Mouse (Mus musculus): Measurements from ENCODE around the gene Elk3.

Elk3 gene

GRCm38 (mm10) chr10:93328321-93328720 is 17.4 kb upstream of the Elk3 start:
- no peak for DNase-seq

DNA sequence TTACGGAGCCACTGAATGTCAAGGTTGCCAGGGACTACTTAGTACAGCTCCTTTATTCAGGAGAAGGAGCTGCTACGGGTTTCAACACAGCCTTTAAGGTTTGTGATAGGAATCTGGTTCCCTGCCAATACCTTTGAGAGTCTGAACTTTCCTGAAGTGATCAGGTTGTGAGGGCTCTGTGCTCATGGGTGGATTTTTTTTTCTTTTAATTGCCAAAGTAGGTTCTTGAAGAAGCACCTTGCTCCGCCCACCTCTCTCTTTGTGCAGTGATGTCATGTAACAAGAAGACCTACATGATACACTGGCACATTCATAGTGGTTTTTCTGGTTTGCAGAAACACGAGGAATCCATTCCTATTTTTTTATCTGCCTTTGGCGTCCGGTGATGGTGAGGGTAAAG is 16.3 kb upstream of the Elk3 start:
- DNase-seq, result no peak

- no peak for DNase-seq
These were observed 15.8 kb upstream of the Elk3 start for GRCm38 (mm10) chr10:93326741-93327100.

DNA sequence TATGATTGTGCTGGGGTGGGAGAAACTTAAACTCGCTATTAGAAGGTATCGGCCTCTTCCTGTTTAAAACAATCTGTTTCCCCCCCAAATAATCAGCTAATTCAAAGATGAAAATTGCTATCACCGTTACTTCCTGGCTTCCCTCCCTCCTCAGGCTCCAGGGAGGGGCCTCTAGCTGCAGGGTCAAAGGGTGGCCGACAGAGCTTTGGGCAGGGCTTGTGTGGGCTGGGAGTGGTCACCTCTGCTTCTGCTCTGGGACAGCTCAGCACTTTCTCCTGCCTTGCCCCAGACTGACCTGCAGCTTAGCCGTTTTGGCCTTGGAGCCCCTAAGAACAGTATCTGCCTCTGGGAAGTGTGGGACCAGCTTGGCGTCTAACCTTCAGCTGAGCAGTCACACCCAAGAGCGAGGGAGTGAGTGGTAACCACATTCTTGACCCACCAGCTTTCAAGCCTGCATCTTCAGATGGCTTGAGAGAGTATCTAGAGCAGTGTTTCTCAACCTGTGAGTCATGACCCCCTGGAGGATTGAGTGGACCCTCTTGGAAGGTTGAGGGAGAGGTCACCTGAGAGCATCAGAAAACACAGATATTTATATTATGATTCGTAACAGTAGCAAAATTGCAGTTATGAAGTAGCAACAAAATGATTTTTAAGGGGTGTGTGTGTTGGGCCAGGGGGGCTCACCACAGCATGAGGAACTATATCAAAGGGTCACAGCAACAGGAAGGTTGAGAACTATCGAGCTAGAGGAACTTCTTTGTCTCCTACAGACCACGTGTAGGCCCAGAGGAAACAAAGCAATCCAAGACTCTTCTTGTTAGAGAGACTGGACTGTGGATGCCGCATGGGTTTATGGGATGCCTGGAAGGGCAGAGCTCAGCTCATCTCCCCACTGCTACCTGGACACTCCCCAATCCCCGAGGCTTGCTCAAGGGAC is 15.1 kb upstream of the Elk3 start:
- DNase-seq, result no peak

DNA sequence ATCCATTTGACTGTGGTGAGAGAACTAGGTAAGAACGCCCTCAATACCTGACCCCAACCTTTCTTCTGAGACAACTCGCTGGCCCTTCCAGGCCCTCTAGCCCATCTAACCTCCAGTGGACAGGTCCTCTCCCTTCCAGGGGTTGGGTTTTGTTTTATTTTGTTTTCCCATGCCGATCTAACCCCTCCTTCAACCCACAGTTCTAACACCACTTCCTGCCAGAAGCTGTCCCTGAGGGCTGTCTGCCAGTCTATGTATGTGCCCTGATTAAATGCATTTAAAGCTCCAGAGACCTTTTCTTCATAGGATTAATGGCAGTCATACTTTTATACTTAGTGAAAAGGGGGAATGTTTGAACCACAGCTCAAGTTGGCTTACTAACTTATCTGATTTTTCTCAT is 14.4 kb upstream of the Elk3 start:
- no peak for DNase-seq

- no peak for DNase-seq
These were observed 13.5 kb upstream of the Elk3 start for GRCm38 (mm10) chr10:93324438-93324837.

DNA sequence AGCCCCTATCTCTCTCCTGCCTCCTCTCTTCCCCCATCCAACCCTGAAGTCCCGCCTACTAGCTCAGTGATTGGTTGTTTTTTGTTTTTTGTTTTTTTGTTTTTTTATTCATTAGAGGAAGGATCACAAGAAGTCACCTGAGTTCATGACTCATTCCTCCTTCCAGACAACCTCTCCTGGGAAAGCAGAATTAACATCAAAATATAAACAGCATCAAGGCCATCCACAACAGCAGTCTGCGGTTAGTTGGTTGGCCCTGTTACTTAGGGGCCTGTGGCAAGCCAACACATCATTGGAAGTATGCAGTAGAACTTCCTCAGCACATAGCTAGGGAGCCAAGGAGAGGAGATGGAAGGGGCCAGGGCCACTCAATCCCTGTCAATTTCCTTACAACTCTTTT is 12.7 kb upstream of the Elk3 start:
- DNase-seq, result no peak

DNA sequence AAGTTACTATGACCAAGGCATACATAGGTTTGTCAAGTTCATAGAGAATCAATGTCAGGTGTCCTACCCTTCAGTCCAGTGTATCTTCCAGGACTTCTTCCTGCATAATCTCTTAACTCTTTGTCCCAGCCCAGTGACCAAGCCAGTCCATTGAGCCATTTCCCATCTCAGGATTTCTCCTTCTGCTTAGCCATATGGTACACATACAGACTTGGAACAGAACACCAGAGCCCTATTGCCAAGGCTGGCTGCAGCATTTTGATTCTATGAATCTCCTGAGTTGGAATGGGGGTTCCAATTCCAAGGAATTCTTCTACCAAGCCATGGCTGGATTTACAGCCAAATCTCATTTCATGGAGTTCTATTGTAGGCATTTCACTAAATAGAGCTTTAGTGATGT is 10.8 kb upstream of the Elk3 start:
- DNase-seq, result peak; percentile 51

GRCm38 (mm10) chr10:93320148-93320547 is 9.2 kb upstream of the Elk3 start:
- DNase-seq, result no peak

- no peak for DNase-seq
These were observed 8.7 kb upstream of the Elk3 start for GRCm38 (mm10) chr10:93319526-93320063.

- DNase-seq, result no peak
These were observed 6.0 kb upstream of the Elk3 start for GRCm38 (mm10) chr10:93316909-93317308.

- no peak for DNase-seq
These were observed 641 bp upstream of the Elk3 start for GRCm38 (mm10) chr10:93311576-93311975.

DNA sequence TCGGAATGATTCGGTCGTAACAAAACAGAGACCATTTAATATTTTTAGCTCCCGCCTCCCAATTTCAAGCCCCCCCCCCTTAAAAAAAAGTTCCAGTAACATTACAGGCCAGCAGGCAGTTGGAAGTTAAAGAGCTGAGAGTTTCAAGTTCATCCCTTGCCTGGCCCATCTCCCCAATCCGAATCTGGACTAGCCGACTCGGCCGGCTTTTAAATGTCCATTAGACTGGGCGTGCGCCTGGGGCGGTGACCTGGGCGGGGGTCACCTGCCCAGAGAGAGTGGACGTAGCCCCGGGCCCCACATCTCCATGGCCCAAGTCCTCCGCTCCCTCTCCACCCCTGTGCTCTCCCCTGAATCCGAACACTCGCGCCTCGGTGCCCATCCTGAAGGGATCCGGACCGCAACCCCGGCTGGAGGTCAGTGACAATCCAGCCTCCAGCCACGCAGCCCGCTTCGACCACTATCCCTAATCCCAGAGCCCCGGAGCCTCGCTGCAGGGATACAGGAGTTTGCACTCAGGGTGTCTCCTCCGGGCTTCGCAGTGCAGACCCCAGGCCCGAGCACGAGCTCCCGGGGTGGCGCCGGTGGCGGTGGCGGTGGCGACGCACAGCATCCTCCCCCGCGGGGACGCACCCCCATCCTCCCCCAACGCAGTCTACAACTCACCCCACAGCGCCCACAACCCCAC is 857 bp downstream of the Elk3 start:
- DNase-seq, result no peak

DNA sequence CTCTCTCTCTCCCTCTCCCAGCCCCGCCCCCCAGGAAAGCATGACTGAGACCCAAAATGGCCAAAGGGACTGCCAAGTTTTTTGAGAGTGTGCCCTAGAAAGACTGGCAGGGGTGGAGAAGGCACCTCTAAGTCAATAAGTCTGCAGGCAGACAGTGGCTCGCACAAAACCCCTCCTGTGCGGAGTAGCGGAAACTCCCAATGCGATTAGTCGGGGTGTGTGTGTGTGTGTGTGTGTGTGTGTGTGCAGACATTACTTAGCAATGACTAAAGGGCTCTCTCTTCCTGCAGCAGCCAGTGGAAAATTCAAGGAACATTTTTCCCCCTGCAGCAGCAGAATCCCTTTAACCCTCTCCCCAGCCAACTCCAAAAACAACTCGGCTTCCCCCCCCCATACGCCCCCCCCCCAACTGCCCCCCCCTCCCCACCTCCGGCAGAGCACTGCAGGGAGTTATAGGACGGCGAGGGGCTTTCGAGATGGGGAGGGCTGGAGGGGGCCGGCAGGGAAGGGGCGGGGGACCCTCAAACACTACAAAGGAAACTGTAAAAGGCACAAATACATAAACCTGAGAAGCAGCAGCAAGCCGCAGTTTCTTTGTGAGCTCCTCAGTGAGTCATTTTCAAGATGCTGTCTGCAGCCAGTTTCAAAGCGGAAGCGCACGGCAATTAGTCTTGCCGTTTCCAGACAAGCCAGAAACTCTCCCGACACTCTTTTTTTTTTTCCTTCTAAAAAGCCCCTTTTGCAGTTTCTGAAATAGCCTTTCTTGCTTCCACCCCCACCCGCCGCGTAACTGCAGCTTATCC is 1.6 kb downstream of the Elk3 start:
- DNase-seq, result no peak

GRCm38 (mm10) chr10:93306367-93306766 is 4.6 kb downstream of the Elk3 start:
- no peak for DNase-seq

DNA sequence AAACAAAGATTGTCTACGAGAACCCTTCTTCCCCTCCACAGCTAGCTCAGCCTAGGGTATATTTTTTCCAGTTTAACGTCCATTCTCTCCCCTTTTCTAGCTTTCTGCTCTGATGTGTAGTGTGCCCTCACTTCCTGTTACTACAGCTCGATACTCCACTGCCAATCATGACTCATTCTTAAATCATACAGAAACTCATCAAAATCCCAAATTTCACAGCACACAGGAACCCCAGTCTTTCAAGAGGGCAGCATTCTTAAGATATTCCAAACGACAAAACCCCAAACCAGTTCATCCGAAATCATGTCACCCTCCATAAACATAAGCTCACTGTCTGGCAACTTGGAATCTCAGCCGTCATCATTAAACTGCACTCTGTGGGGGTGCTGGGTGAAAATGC is 5.0 kb downstream of the Elk3 start:
- no peak for DNase-seq

- no peak for DNase-seq
These were observed 7.7 kb downstream of the Elk3 start for GRCm38 (mm10) chr10:93303231-93303630.

DNA sequence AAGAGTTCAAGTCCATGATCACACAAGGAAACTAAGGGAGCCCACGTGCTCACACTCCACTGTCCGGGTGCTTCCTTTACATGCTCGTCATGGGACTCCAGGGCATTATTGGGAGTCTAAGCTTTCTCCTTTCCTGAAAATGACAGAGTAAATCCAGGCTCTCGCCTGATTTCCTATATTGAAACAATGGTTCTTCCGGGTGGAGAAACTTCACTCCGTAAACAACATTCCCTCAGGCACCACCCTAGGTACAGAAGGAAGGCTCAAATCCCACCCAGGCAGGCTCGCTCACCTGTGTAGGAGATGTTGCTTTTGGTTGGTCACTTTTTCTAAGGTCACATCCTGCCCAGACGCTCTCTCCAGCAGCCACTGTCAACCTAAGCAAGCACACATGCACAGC is 9.1 kb downstream of the Elk3 start:
- DNase-seq, result no peak

GRCm38 (mm10) chr10:93298208-93298607 is 12.7 kb downstream of the Elk3 start:
- no peak for DNase-seq

DNA sequence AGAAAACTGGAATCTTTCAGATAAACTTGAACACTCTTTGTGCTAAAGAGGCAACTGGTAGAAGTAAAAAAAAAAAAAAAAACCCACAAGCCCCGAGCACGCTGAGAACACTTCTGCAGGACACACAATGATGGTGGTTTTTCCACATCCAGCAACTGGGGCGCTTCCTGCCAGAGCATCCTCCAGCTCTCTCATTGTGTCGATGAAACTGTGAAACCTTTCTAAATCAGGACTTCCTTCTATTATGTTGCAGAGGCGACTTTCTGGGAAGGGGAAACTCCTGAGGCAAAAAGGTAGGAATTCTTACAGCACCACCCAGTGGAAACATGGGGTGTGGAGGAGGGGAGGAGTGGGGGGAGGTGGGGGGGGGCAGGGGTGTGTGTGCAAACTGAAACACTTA is 13.2 kb downstream of the Elk3 start:
- DNase-seq, result no peak

DNA sequence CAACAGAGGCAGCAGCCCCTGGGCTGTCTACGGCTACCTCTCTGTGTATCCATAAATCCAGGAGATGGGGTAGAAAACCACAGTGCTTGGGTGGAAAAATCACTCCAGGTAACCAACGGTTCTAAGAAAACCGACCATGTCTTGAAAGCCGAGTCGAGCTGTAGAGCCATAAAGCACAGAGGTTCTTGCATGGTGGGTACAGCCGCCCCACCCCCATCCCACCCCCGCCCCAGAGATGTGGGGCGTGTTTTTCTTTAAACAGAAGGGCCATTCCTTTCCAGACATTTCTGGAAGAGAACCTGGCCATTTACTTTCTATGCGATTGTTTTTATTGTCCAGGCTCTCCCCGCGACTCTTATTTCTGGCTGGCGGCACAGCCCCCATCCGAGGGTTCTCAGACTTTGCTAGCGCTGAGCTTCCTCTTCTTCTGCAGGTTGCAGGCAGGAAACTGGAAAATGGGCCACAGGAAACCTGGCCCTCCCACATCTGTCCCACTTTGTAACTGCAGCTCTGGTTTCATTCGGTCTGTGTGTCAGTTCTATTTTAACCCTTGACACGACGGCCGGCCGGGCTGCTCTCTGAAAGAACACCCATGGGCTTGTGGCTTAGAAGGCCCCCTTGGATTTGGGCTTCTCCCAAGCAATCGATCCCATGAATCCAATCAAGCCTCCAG is 16.3 kb downstream of the Elk3 start:
- no peak for DNase-seq

- DNase-seq, result no peak
These were observed 17.3 kb downstream of the Elk3 start for GRCm38 (mm10) chr10:93293621-93294020.

DNA sequence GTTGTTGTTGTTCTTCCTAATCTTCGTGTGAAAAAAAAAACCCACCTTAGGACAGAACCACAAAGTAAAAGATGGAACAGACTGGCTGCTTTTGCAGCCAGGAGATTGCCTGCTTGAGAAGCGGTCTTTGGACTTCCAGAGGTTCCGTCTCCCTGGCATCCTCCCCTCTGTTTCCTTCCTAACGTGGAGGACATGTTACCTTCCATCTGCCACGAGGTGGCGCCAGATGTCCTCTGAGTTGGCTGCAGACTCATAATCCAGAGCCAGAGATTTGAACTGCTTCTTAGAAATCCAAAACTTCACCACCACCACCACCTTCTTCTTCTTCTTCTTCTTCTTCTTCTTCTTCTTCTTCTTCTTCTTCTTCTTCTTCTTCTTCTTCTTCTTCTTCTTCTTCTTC is 19.1 kb downstream of the Elk3 start:
- peak; percentile 77 for DNase-seq
